Mouse (Mus musculus): ENCODE data around the gene Cdc20b.

- TF ChIP-seq CTCF (IDR thresholded peaks at IDR 0.05; ENCODE audit: extremely low read depth, insufficient read length, insufficient replicate concordance, low read depth, low read length) (no peak), POLR2A (IDR thresholded peaks at IDR 0.05; ENCODE audit: low read depth, low read length) (no peak)
Observed at GRCm38 (mm10) chr13:113054230-113054629, 19.3 kb downstream of the Cdc20b start.
